Mouse (Mus musculus) spleen, postnatal 10 days (tissue): ENCODE data around the gene Wee2.

ENCODE experiments used
- DNase-seq, 2 experiments: peaks; one replicate each; pipeline ENCODE4 v3.0.0; 2021 to 2022; ENCODE audit warnings: low spot score in 2 of 2

Gene Wee2

DNA sequence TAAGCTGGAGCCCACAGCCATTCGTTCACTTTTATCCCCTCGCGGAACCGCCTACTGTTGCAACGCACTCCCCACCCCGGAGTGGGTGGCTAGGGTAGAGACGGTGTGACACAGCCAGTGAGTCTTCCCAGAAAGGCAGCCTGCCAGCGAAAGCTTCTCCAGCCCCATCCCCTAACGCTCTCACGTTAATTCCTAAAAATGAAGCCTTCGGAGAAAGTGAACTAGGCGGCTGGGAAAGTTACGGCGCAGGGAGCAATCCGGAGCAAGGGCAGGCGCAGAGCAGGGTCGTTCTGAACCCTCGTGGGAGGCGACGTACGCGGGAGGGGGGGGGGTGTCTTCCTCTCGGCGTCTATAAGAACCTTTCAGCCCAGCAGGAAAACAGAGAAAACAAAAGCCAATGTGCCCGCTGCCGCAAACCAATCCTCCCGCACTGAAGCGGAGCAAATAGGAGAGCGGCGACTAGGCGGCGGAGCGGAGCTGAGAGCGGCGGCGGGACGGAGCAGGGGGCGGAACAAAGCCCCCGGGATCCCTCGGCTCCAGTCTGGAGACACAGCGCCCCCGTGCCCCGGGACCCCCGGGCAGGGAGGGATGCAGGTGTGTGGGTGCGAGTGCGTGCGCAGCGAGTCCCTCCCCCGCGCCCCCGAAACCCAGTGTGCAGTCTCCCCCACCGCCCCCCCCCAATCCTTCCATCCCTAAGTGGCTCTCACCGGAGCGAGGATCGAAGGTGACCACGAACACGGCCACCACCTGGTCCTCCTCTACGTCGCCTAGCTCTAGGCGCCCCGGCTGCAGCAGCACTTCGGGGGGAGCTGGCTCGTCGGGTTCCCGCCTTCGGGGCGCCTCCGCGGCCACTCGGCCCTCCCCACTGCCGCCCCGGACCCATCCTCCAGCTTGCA lies 3.5 kb upstream of the Wee2 start:
- peak in 1 of 2 experiments; percentile 31 for DNase-seq

DNA sequence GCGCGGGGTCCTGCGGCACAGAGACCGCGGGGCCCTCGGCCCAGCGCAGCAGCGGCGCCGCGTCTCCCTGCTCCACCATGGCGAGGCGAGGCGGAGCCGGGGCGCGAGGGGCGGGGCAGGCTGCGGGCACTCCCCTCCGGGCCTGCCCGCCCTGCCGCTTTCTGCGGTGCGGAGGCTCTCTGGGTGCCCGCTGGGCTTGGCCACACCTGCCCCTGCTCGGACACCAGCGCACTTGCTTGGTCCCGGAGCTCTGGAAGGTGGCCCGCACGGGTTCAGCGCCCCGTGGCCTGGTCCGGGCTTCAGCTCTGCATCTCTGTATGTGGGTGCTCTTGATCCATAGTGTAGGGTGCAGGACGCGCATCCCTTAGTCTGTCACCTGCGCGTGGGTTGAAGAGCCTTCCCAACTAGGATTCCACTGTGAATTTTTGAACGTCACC lies 2.8 kb upstream of the Wee2 start, which contains the start of gene E330009J07Rik:
E330009J07Rik (minus strand) TSS at position 89 of the 437 bp plus-strand sequence.
- DNase-seq = peak; percentile 56 to 81

GRCm38 (mm10) chr6:40439731-40440130 lies 843 bp downstream of the Wee2 start:
- DNase-seq = no peak

GRCm38 (mm10) chr6:40441276-40441675 lies 2.4 kb downstream of the Wee2 start:
- DNase-seq = no peak

- DNase-seq = no peak
Observed at GRCm38 (mm10) chr6:40441755-40442154, 2.9 kb downstream of the Wee2 start.

- no peak for DNase-seq
Observed at GRCm38 (mm10) chr6:40443281-40443928, 4.5 kb downstream of the Wee2 start.

DNA sequence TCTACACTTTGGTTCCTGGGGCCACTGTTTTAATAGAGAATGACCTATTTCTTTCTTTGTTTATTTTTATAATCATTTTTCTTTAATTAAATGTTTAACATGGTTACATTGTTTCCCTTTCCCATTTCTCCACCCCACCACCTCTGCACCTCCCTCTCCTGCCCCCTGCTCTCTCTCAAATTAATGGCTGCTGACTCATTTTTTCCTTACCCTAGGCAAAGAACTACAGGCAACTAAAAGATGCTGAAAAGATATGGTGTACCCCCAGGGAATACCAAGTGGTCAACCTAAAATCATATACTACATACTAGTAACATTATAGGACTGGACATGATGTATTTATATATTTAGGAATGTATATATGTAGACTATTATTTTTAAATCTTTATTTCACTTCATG lies 9.7 kb downstream of the Wee2 start:
- no peak for DNase-seq

DNA sequence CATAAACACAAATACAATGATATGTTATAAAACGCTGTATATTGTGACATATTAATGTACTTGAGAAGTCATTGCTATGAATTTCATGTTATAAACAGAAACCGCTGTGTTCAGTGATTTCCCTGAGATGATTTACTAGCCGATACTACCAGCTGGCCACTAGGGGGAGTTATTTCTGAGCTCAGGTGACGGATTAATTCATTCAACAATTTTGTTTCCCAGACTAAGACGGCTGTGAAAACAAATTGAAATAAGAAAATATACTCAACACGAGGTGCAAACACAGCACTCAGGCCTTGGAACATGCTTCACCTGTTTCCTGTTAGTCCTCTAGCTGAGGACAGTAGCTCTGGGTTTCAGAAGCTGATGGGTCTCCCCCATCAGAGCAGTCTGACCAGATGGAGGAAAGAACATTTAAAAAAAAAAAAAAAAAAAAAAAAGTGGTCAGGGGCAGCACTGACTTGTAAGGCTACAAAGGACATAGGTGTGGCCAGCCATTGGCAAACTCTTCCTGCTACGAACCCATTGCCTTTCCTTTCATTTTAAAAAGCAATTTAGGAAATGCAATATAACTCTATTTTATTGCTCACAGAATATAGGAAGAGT lies 15.7 kb downstream of the Wee2 start:
- DNase-seq = no peak

GRCm38 (mm10) chr6:40465710-40466109 lies 26.8 kb downstream of the Wee2 start:
- peak in 1 of 2 experiments; percentile 31 for DNase-seq

- DNase-seq = peak; percentile 79 to 91
Observed at GRCm38 (mm10) chr6:40470916-40471719, 32.2 kb downstream of the Wee2 start, which contains the start of gene Ssbp1. Ssbp1 (plus strand) TSS chr6:40471352.

DNA sequence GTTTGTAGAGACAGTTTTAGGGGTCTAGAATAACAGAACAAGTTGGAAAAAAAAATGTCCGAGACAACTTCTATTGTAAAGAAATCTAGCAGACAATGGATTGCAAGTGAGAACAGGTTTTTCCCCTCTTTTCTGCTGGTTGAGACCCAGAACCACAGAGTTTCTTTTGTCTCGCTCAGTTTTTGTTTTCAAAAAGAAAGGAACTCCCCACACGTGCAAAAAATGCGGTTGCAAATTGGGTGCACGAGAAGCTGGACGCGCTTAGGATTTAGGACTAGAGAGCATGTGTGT lies 32.8 kb downstream of the Wee2 start:
- peak in 1 of 2 experiments; percentile 13 for DNase-seq

GRCm38 (mm10) chr6:40476132-40476531 lies 37.2 kb downstream of the Wee2 start:
- DNase-seq = no peak

GRCm38 (mm10) chr6:40479705-40480104 lies 40.8 kb downstream of the Wee2 start:
- no peak for DNase-seq

- DNase-seq = no peak
Observed at GRCm38 (mm10) chr6:40482318-40482717, 43.4 kb downstream of the Wee2 start.

GRCm38 (mm10) chr6:40490933-40491332 lies 52.0 kb downstream of the Wee2 start, which contains the start of gene Tas2r137:
Tas2r137 (plus strand) TSS chr6:40491233.
- DNase-seq = no peak

- no peak for DNase-seq
Observed at GRCm38 (mm10) chr6:40493229-40493628, 54.3 kb downstream of the Wee2 start, which contains the start of gene Tas2r108. Tas2r108 (plus strand) TSS chr6:40493529.
